Mouse (Mus musculus): ENCODE measurements around the gene Mab21l3.

Mab21l3 gene

DNA sequence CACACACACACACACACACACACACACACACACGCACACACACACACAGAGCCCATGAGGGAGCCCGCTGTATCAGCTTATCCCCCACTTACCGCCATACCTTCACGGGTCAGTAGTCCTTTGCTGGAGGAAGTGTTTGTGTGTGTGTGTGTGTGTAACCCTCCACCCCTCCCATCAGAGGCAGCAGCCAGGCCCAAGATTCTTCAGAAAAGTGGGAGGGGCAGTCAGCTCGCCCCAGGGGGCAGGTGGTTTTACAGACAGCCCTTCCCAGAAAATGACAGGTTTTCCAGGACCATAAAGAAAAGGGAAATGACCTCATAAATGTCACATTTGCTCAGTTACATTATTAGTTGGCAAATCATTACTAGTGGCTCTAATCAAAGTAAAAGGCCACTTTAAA is at the start of gene Mab21l3:
Mab21l3 (minus strand) TSS at position 144 of the 400 bp plus-strand sequence.
- no peak for DNase-seq (ENCODE audit: low spot score in 2 of 2)

DNA sequence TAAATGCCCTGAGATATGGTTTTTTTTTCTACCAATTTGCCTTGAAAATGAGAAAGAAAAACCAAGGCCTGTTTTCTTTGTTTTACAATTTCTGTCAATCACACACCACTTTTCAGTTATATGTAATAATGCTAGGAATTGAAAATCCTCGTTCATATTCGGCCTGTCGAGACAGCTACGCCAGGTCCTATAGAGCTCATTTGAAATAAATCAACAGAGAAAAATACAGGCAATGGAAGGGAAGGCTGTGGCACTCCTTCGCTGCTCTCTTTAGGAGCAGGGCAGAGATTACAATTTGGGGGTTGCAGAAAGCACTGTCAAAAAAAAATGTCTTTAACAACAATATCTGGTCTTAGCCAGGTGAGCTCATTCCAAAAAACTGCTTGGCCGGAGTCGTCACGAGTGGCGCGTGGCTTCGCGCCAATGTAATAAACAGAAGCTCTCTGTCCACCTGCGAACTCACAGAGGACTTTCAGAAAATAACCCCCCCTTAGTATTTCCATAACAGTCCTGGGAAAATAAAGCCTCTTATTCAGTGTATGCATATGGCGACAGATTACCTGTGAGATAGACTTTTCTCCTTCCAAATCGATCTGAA is 48.7 kb upstream of the Mab21l3 start:
- no peak for DNase-seq (ENCODE audit: low spot score in 2 of 2)

DNA sequence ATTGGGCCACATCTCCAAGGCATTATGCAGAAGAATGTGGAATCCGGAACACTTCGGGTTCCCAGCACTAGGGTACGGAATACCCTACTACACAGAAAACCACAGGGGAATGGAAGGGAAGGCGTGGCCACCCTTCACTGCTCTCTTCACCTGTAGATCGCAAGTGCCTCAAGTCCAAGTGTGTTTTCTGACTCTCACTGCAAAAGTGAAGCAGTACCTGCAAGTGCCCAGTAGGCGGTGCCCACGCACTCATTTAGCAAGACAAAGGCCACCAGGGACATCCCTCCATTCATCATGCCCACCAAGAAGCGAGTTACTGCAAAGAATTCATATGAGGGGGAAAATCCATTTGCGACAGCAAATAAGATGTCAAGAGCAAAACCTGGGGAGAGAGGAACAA is 48.1 kb upstream of the Mab21l3 start:
- peak; percentile 37 to 57 for DNase-seq (ENCODE audit: low spot score in 2 of 2)

DNA sequence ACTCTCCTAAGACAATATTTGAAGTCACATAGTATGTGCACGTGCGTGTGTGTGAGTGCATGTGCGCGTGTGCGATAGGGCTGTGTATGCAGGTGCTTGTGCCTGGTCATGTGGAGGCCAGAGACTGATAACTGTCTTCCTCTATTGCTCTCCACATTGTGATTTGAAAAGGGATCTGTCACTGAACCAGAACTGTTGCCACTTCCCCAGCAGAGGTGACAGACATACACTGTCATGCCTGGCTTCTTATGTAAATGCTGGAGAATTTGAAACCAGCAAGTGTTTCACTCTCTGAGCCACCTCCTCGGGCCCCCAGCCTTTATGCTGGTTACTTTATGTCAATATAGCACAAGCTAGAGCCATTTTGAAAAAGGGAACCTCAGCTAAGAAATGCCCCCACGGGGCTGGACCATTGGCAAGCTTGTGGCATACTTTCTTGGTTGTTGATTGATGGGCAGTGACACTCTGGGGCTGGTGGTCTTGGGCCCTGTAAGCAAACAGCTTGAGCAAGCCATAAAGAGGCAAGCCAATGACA is 46.7 kb upstream of the Mab21l3 start:
- DNase-seq (ENCODE audit: low spot score in 2 of 2) = no peak

DNA sequence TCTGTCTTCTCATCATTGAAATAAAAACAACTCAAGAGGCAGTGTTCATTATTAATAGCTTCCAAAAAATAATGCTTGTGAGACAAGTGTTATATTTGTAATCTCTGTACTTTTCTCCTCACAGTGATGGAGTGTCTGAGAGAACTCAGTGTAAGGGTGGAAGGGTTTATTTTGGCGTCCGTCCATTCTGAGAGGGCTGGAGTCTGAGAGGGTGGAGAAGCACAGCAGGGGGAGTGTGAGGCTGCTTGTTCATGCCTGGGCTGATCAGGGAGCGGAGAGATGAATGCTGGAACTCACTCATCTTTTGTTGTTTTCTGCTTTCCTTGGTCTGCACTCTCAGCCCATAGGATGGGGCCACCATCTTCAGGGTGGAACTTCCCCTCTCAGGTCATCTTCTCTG is 36.8 kb upstream of the Mab21l3 start:
- peak; percentile 22 to 40 for DNase-seq (ENCODE audit: low spot score in 2 of 2)

DNA sequence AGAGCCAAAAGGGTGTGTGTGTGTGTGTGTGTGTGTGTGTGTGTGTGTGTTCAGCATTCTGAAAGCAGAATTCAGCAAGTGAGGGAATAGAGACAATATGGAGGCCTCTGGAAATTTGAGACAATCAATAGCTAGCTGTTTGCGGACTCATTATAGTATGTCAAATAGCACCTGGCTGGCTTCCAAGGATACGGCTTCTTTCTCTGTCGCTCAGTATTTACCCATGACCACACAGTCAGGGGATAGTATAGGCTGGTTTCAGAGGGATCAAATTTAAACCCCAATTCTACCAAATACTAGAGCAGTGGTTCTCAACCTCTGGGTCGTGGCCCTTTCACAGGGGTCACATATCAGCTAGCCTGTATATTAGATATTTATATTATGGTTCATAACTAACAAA is 36.3 kb upstream of the Mab21l3 start:
- DNase-seq (ENCODE audit: low spot score in 2 of 2) = no peak

DNA sequence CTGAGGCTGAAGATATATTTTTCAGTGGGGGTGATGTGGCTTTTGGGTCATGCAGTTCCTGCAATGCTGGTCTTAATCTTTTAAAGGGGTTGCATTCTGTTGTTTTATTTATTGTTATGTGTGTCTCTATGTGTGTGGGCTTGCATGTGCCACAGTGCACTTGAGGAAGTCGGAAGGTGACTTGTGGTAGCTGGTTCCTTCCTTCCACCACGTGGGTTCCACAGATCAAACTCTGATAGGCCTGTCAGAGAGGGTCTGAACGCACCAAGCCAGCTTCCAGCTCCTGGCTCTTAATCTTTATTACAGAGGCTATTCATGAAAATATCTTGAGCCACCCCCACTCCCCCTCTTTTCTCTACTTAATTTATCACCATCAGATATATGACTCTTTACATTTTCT is 35.1 kb upstream of the Mab21l3 start:
- no peak for DNase-seq (ENCODE audit: low spot score in 2 of 2)

DNA sequence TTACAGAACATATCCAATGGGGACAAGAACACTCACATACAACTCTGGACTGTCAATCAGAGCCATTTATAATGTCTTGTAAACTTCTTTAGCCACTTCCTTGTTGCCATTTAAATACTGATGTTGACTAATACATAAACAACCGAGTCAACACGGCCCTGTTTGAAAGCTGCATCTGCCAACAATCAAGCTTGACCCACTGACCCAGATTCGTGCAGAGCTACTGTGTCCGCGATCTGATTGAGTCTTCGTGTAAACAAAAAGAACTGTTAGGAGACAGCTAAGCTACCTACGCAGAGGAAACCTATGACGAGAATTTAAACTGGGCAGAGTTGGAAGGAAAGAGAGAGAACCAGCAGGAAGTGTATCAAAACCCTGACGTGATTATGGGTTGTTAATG is 33.0 kb upstream of the Mab21l3 start:
- no peak for DNase-seq (ENCODE audit: low spot score in 2 of 2)

DNA sequence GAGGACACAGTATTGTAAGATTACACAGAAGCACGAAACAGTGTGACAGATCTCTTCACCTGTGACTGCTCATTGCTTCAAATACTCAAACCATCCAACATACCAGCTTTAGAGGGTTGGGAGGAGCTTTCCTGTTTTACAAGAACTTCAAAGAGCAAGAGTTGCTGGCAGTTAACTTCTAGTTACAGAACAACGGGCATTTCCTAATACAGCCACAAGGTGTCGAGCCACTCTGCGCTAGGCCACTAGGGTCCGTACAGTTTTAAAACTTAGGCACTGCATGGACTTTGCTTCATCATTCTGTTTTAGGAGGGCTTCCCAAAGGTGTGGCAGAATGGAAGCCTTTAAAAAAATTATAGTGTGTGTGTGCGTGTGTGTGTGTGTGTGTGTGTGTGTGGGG is 32.1 kb upstream of the Mab21l3 start:
- no peak for DNase-seq (ENCODE audit: low spot score in 2 of 2)

DNA sequence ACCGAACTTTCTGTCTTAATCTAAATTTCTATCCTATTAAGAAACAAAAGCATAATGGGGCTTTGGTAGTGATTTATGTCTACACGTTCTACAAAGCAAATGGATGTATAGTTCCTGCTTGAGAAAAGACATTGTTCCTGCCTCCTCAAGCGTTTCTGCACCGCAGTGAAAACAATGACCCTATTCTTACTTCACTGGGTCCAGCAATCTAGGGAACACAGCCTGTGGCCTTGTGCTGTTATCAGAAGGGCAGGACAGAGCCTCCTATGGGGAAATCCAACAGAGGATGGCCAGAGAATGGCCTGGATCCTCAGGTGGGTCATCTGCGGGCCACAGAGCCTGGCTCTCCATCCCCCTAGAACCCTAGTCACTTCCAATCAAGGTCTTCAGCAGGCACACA is 29.4 kb upstream of the Mab21l3 start:
- DNase-seq (ENCODE audit: low spot score in 2 of 2) = no peak

DNA sequence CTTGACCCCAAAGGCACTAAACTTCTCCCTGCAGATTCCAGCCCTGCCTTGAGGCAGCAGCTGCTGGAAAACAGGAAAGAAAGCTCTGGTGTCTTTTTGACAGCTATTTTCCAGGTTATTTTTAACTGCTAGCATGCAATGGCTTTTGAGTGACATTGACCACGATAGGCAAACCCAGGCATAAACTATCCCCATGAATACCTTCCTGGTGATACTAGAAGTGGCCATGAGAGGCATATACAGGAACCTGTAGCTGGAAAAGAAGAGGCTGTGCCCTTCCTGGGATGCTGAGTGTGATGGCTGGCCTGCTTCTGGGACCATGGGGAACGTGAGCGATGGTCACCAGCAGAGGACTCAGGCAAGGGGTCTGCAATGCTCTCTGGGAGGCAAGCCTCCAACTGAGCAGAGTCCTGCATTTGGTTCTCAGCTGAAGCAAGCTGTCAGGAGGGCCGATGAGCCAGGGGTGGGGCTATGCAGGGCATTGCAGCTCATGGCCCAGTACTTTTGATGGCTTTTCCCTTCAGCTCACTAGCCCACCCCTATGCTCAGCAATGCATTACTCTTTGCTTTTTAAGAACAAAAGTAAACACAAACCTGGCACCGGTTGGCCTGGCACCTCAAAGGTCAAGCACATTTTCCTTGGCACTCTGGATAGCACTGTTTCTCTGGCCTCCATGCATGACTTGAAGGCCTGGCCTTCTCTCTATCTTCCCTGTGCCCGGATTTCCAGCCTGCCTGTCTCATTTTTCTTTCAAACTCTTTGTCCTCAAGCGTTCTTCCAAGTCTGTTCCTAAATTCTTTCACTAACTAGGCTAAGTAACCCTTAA is 27.9 kb upstream of the Mab21l3 start:
- DNase-seq (ENCODE audit: low spot score in 2 of 2) = no peak

DNA sequence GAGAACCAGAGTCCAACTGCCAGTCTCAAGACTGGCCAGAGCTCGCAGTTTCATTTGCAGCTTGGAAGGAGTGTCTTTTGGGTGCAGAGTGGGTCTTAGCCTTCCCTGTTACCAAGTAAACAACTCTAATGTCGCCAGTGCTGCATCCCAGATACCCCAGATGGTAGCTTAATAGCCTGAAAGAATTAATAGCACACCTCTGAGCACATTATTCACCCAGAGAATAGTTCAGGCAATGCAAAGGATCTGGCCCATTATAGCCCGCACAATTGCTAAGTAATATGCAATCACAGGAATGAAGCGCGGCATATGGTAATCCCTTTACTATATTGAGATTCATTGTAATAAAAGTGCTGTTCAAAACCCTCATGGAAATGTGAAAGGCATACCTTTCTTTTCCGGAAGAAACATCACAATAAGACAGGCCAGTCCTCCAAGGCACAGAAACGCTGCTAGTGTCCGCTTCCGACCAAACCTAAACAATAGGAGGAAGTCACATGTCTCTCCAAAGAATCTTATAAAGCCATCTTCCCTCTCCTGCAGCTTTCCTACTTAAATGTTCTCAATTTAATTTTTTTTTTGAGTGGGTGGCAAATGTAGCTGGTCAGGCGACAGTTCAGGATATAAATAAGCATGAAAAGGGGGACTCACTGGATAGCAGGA is 26.6 kb upstream of the Mab21l3 start:
- no peak for DNase-seq (ENCODE audit: low spot score in 2 of 2)

DNA sequence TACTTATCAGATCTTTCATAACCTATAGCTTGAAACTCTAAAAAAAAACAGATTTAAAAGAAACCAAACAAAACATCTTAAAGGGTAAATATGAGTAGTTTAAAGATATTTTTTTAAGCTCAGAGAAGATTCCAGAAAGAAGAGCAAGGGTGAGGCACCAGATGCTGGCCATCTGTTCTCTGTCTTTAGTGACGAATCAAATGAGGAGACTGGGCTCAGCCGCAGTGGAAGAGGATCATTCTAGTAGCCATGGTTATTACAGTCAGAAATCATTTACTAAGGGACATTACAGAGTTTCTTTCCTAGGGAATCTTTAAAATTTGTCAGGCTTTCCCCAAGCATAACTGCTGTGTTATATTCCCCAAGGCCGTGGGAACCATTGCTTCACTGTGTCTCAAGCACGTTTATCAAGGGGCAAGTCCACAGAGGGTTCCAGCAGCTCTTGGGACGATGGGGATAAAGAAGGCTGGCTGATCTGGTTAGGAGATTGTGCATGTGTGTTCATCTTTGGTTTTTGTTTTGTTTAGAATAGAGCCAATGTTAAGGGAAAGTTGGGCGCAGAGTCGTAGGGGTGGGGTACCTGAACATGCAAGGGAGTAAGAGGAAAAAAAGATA is 24.4 kb upstream of the Mab21l3 start:
- no peak for DNase-seq (ENCODE audit: low spot score in 2 of 2)

DNA sequence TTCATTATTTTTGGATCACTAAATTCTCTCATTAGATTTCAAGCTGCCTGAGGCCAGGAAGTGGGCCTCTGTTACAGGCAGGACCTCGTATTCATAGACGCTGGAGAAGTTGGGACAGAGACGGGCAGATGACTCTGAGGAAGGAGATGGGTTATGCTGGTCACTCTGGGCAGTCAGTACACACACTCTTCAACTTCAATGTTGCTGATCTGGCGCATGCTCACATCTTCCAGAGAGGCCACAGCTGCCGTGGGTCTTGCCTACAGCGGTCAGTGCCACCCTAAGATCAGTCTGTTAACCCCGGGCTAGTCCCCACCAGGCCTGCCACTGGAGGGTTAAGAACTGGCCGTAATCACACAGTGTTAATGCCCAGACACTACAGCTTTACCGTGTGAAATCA is 23.2 kb upstream of the Mab21l3 start:
- no peak for DNase-seq (ENCODE audit: low spot score in 2 of 2)

DNA sequence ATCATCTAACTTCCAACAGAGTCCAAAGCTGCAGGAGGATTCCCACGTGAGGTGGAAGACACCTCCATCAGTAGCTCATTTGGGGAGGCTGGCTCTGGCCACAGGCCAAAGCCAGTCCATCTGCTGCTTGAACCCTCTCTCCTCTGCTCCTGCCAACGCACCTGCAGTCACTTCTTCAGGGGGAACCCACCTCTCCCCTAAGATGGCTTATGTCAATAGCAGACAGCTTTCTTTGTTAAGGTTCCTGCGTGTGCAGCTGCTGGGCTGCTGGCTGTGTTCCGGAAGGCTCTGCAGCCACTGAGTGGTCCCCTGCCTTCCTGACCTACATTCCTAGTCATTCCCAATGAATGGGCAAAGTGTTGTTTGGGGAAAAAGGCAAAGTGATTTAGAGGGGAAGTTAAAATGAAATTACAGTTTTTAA is 18.3 kb upstream of the Mab21l3 start:
- DNase-seq (ENCODE audit: low spot score in 2 of 2) = no peak

DNA sequence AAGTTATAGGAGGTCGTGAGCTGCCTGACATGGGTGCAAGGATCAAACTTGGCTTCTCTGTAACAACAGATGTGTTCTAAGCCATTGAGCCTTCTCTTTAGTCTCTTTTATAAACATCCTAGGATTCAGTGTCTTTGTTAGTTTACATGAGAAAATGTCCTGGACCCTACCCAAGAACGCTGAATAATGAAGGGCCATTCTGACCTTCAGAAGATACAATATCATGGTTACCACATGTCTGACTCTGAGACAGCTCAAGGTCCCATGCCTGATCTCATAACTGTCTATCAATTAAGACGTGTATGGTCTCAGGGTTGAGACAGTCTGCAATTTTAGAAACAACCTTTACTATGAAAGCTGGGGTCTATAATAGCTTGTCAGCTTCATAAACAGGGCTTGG is 13.1 kb upstream of the Mab21l3 start:
- DNase-seq (ENCODE audit: low spot score in 2 of 2) = no peak

DNA sequence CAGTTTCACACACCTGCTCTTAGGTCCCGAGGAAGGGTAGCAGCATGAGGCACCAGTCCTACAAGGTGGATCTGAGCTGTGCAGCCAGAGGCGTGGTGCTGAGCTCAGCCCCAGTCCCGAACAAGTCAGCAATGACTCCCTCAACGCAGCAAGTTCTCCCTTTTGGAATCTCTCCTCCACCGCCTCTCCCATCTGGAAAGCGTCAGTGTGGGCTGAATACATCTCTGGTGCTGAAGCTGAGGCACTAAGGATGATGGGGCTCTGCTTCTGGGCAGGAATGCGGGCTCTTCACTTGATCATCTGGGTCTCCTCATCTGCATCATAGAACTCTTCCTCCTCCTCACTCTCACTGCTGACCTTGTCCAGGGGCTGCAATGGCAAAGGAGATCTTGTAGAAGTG is 11.4 kb upstream of the Mab21l3 start:
- DNase-seq (ENCODE audit: low spot score in 2 of 2) = no peak

DNA sequence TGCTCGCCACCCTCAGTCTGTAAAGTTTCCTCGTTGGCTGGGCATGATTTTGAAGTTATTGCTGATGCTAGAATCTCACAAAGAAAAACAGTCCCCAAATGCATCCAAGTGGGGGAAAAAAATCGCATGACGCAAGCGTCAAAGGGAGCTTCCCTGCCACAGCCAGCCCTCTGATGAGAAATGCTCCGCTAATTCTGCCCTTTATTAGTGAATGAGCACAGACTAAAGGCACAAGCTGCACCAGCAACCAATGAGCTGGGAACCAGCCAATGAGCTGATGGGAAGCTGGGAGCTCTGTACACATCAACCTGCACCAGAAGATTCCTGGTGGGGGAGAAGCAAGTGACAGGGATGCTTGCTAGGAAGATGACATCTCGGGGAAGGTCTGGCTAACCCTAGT is 11.0 kb upstream of the Mab21l3 start:
- no peak for DNase-seq (ENCODE audit: low spot score in 2 of 2)

DNA sequence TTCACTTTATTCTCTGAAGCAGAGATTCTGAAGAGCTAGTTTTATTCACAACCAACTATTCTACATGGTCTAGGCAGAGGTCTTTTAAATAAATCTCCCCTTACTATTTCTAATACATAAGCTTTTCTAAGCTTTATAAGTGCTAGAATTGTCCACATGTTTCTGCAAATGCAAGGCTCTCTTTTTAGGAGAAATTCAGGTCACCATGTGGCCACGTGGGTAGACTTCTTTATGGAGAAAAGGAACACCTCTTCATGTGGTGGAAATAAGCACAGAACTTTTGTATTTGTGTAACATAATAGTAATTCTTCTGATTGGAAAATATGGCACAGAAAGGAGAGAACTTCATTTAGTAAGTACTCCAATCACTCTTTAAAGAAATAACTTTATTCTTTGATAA is 5.3 kb upstream of the Mab21l3 start:
- no peak for DNase-seq (ENCODE audit: low spot score in 2 of 2)

DNA sequence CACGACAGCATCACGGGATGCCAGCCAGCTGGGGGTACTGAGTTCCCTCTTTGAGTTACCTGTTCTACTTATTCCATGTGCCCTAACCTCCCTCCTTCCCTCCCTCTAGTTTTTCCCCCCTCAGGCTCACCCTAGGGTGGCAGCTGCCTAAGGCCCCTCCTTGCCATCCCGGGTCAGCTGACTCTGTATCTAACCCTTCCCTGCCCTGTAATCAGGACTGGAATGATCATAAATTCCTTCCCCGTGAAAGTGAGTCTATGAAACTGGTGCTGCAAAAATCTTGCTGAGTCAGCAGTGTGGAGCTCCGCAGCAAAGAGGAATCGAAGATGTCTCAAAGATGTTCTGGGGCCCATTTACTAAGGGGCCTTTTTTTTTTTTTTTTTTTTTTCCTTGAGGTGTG is 2.6 kb upstream of the Mab21l3 start:
- DNase-seq (ENCODE audit: low spot score in 2 of 2) = no peak

DNA sequence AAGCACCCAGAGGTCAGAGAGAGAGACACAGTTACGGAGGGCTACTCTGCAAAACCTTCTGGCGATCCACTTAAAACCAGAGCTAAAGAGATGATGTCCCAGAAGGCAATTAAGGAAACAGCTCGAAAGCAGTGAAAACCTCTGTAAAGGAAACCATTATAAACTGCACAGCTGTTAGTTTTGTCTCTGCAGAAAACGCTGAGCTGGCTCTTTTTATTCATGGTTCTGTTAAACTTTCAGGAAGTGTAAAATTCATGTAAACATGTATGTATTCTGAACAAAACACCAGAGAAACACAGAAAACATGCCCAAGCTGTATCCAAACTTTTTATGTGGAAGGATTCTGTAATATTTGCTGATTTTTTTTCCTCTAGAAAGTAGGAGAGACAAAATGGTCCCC is 2.7 kb downstream of the Mab21l3 start:
- no peak for DNase-seq (ENCODE audit: low spot score in 2 of 2)

DNA sequence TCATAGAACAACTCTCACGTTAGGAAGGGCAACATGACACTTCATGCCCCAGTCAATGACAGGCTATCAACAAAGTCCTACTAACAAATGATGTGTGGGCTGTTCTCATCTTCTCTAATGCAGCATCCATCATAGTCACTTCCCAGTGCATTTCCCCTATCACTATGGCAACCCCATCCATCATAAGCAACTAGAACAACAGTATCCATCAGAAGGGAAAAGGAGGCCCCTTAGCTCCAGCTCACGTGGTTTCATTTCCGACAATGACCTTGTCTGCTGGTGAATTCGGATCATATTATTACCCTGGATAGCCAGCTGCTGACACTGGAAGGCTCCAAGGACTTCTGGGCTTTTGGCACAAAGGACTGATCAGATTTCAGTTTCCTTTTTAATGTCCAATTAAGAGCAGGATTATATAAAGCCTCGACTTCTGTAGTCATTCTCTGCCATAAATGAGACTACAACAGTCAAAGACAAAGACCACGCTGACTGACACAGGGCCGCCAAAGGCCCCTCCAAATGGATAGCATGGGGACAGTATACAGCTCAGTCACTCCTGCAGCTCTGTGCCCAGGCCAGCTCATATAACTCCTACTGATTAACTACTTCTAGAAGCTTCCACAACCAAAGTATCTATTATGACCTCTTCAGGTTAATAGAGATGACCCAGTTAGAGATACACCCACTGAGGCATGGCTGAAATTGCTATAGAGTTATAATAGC is 6.2 kb downstream of the Mab21l3 start:
- DNase-seq (ENCODE audit: low spot score in 2 of 2) = no peak

All from urinary bladder, postnatal 36 days (tissue).